Mouse (Mus musculus) erythroblast, embryonic 14.5 days (primary cell): ENCODE data around the gene Prkacb. TPM values are rescaled to one million over a fixed set of nuclear protein-coding genes. Genes with fewer than 3 reads are reported as not detected.
"Not testable (repeated sequence)": the region's sequence is repeated elsewhere in the genome, so short reads cannot be mapped to it uniquely, and the experiment has no call there.

ENCODE experiments used
- H3K27me3 ChIP-seq: 2 replicates; pipeline ENCODE4 v1.6.1; 2012; ENCODE audit warnings: inconsistent platforms; ENCODE audit not compliant: control insufficient read depth
- H3K36me3 ChIP-seq: 2 replicates; pipeline ENCODE4 v1.6.1; 2012; ENCODE audit warnings: mild to moderate bottlenecking, inconsistent platforms; ENCODE audit not compliant: control insufficient read depth
- H3K4me1 ChIP-seq: 2 replicates; pipeline ENCODE4 v1.6.1; 2012; ENCODE audit warnings: inconsistent platforms; ENCODE audit not compliant: control insufficient read depth
- H3K4me3 ChIP-seq: replicated peaks from 2 replicates; pipeline ENCODE3; 2012; ENCODE audit warnings: moderate library complexity, mild to moderate bottlenecking, inconsistent platforms
- H3K9me3 ChIP-seq: 2 replicates; pipeline ENCODE4 v1.6.1; 2012; ENCODE audit warnings: low read length, inconsistent platforms, mixed read lengths; ENCODE audit not compliant: control insufficient read depth
- GATA1 ChIP-seq: IDR thresholded peaks from 2 replicates; pipeline ENCODE4 v1.6.1; 2012; ENCODE audit warnings: low read length, inconsistent platforms, mixed read lengths
- TAL1 ChIP-seq: IDR thresholded peaks from 3 replicates; pipeline ENCODE4 v1.6.1; 2012; ENCODE audit warnings: low read length, inconsistent platforms, mixed read lengths
- polyA plus RNA-seq: library from polyadenylated mRNA; stranded (reverse); fragments of >175 nt; gene quantifications from 2 replicates; pipeline ENCODE4 v1.2.3, GENCODE M21; 2012

Prkacb gene
- polyA plus RNA-seq, 1 experiment, result 0.06 TPM

GRCm38 (mm10) chr3:146741158-146741557, 71.6 kb downstream of the Prkacb start:
- no peak overlapping the region for H3K4me3 ChIP-seq

GRCm38 (mm10) chr3:146736186-146736585, 76.6 kb downstream of the Prkacb start:
- H3K4me3 ChIP-seq, H3K9me3 ChIP-seq, H3K27me3 ChIP-seq: not testable (repeated sequence)
- Histone ChIP-seq H3K4me1 (peaks cover 20% of the 10 kb centered on the region), H3K36me3 (peaks cover 28% of the 10 kb centered on the region)

More at GRCm38 (mm10) chr3:146741158-146741557, 71.6 kb downstream of the Prkacb start:
- Histone ChIP-seq H3K4me1 (peaks cover 7% of the 10 kb centered on the region), H3K9me3 (no peaks in the 10 kb centered on the region), H3K27me3 (no peaks in the 10 kb centered on the region), H3K36me3 (peaks cover 21% of the 10 kb centered on the region)
- TF ChIP-seq TAL1 (no peak), GATA1 (no peak)

GRCm38 (mm10) chr3:146735657-146736056, 77.1 kb downstream of the Prkacb start:
- no peaks in the 10 kb centered on the region for H3K27me3 ChIP-seq
- H3K4me1 ChIP-seq, result peaks cover 17% of the 10 kb centered on the region
- H3K4me3 ChIP-seq, result no peak overlapping the region
- no peak for TF ChIP-seq GATA1
- TF ChIP-seq TAL1, result no peak
- H3K36me3 ChIP-seq, result peaks cover 27% of the 10 kb centered on the region
- no peaks in the 10 kb centered on the region for H3K9me3 ChIP-seq

GRCm38 (mm10) chr3:146734907-146735629, 77.7 kb downstream of the Prkacb start:
- peaks cover 27% of the 10 kb centered on the region for H3K36me3 ChIP-seq
- no peaks in the 10 kb centered on the region for H3K9me3 ChIP-seq
- no peak overlapping the region for H3K4me3 ChIP-seq
- TF ChIP-seq GATA1, result no peak
- no peak for TF ChIP-seq TAL1
- no peaks in the 10 kb centered on the region for H3K27me3 ChIP-seq
- peaks cover 17% of the 10 kb centered on the region for H3K4me1 ChIP-seq

GRCm38 (mm10) chr3:146731499-146731898, 81.3 kb downstream of the Prkacb start:
- TF ChIP-seq TAL1 (no peak), GATA1 (no peak)
- no peaks in the 10 kb centered on the region for H3K9me3 ChIP-seq
- no peaks in the 10 kb centered on the region for H3K27me3 ChIP-seq
- peaks cover 21% of the 10 kb centered on the region for H3K36me3 ChIP-seq
- H3K4me1 ChIP-seq, result peaks cover 15% of the 10 kb centered on the region
- H3K4me3 ChIP-seq, result no peak overlapping the region

- Histone ChIP-seq H3K36me3 (peaks cover 2% of the 10 kb centered on the region; the same call in 1 of the 2 replicates), H3K9me3 (no peaks in the 10 kb centered on the region), H3K4me1 (no peaks in the 10 kb centered on the region), H3K4me3 (no peak overlapping the region), H3K27me3 (no peaks in the 10 kb centered on the region)
- TF ChIP-seq TAL1 (no peak), GATA1 (no peak)
Measured at GRCm38 (mm10) chr3:146723037-146723436, 89.8 kb downstream of the Prkacb start.

- H3K27me3 ChIP-seq, result no peaks in the 10 kb centered on the region
- no peak overlapping the region for H3K4me3 ChIP-seq
- no peaks in the 10 kb centered on the region for H3K36me3 ChIP-seq
- TF ChIP-seq TAL1 (no peak), GATA1 (no peak)
- H3K9me3 ChIP-seq, result no peaks in the 10 kb centered on the region
- H3K4me1 ChIP-seq, result no peaks in the 10 kb centered on the region
Measured at GRCm38 (mm10) chr3:146719696-146720095, 93.1 kb downstream of the Prkacb start.

GRCm38 (mm10) chr3:146718251-146718650, 94.5 kb downstream of the Prkacb start:
- no peak for TF ChIP-seq TAL1
- no peak for TF ChIP-seq GATA1
- Histone ChIP-seq H3K9me3 (no peaks in the 10 kb centered on the region), H3K4me1 (no peaks in the 10 kb centered on the region), H3K4me3 (no peak overlapping the region), H3K27me3 (no peaks in the 10 kb centered on the region), H3K36me3 (no peaks in the 10 kb centered on the region)

GRCm38 (mm10) chr3:146712305-146712704, 100.5 kb downstream of the Prkacb start:
- Histone ChIP-seq H3K4me1 (no peaks in the 10 kb centered on the region), H3K27me3 (no peaks in the 10 kb centered on the region), H3K4me3 (no peak overlapping the region), H3K9me3 (no peaks in the 10 kb centered on the region), H3K36me3 (no peaks in the 10 kb centered on the region)
- TF ChIP-seq TAL1 (no peak), GATA1 (no peak)

- TF ChIP-seq TAL1, result no peak
- no peak for TF ChIP-seq GATA1
- Histone ChIP-seq H3K36me3 (no peaks in the 10 kb centered on the region), H3K9me3 (no peaks in the 10 kb centered on the region), H3K4me1 (no peaks in the 10 kb centered on the region), H3K4me3 (no peak overlapping the region), H3K27me3 (no peaks in the 10 kb centered on the region)
Measured at GRCm38 (mm10) chr3:146711559-146711958, 101.2 kb downstream of the Prkacb start.
